Mouse (Mus musculus) midbrain, embryonic 12.5 days (tissue): ENCODE data around the gene Zfhx3. TPM values are rescaled to one million over a fixed set of nuclear protein-coding genes. Genes with fewer than 3 reads are reported as not detected.
A peak's percentile ranks its signal among the peaks of the same experiment; 100 is the strongest.

Source experiments
- ATAC-seq: fragments of 200-750 bp; cut with Nextera tagmentation; 2 replicates; pipeline ENCODE4 v1.8.0; 2017; ENCODE audit warnings: low read depth, moderate TSS enrichment, moderate library complexity; ENCODE audit not compliant: low FRiP score
- H3K27ac ChIP-seq: fragments of 300-500 bp; sonication (generic); replicated peaks from 2 replicates; pipeline ENCODE4 v1.5.1; 2016; ENCODE audit warnings: mild to moderate bottlenecking
- H3K27me3 ChIP-seq: fragments of 300-500 bp; sonication (generic); 2 replicates; pipeline ENCODE4 v1.6.1; 2016; ENCODE audit warnings: mild to moderate bottlenecking
- H3K36me3 ChIP-seq: fragments of 300-500 bp; sonication (generic); 2 replicates; pipeline ENCODE4 v1.6.1; 2016
- H3K4me1 ChIP-seq: fragments of 300-500 bp; sonication (generic); 2 replicates; pipeline ENCODE4 v1.6.1; 2016
- H3K4me2 ChIP-seq: fragments of 300-500 bp; sonication (generic); replicated peaks from 2 replicates; pipeline ENCODE4 v1.6.1; 2016; ENCODE audit warnings: mild to moderate bottlenecking, moderate library complexity
- H3K4me3 ChIP-seq: fragments of 300-500 bp; sonication (generic); 2 replicates; pipeline ENCODE4 v1.5.1; 2016; ENCODE audit warnings: mild to moderate bottlenecking
- H3K9ac ChIP-seq: fragments of 300-500 bp; sonication (generic); replicated peaks from 2 replicates; pipeline ENCODE4 v1.6.1; 2016; ENCODE audit warnings: mild to moderate bottlenecking, moderate library complexity
- H3K9me3 ChIP-seq: fragments of 300-500 bp; sonication (generic); 2 replicates; pipeline ENCODE4 v1.6.1; 2016; ENCODE audit warnings: mild to moderate bottlenecking
- WGBS: fragments of 180-500 bp; shearing (Covaris S2); methylation state at CpG from one replicate; pipeline ENCODE4 v1.1.7; 2016; 5-methylcytosine and 5-hydroxymethylcytosine counted together
- polyA plus RNA-seq: library from polyadenylated mRNA; unstranded; fragments of >200 nt; fragmentation: Nextera tagmentation; extraction: Ambion mirVana; gene quantifications from 2 replicates; pipeline ENCODE4 v1.2.1, GENCODE M21; 2016

The Zfhx3 gene
- polyA plus RNA-seq, 1 experiment from 2014 or later: 48.9 TPM

DNA sequence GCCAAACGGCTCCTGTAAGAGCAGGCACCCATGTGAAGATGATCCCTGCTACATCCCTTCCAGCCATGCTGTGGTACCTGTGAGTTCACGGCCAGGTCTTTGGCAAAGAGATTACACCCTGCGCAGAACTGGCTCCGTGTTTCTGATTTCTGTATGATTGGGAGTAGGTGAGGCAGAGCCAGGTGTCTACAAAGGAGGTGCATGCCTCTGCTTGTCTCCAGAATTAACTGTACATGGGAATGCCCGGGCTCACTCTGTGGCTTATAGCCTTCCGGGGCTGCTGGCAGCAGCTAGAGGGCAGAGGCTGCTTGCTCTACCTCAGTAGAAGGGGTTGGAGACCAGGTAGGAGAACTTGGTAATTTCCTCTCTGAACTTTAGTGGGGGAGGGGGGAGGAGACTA, 823.7 kb downstream of the Zfhx3 start:
- ATAC-seq: no peak
- Histone ChIP-seq H3K27me3 (no peaks in the 10 kb centered on the region), H3K36me3 (no peaks in the 10 kb centered on the region), H3K9ac (no peak overlapping the region), H3K27ac (no peak overlapping the region), H3K9me3 (no peaks in the 10 kb centered on the region), H3K4me1 (peaks cover 61% of the 10 kb centered on the region), H3K4me3 (no peak overlapping the region), H3K4me2 (no peak overlapping the region)
- WGBS: 84% methylated on average over 6 of the region's 6 CpGs

- ATAC-seq: no peak
- H3K27ac ChIP-seq: no peak overlapping the region
- 93% methylated on average over 7 of the region's 7 CpGs for WGBS
- no peaks in the 10 kb centered on the region for H3K9me3 ChIP-seq
- H3K4me3 ChIP-seq: no peak overlapping the region
- peaks cover 43% of the 10 kb centered on the region for H3K4me1 ChIP-seq
- H3K27me3 ChIP-seq: no peaks in the 10 kb centered on the region
- H3K4me2 ChIP-seq: no peak overlapping the region
- no peak overlapping the region for H3K9ac ChIP-seq
- no peaks in the 10 kb centered on the region for H3K36me3 ChIP-seq
These were observed 825.6 kb downstream of the Zfhx3 start for GRCm38 (mm10) chr8:108768051-108768450.

GRCm38 (mm10) chr8:108770334-108770733, 827.9 kb downstream of the Zfhx3 start:
- Histone ChIP-seq H3K4me1 (peaks cover 36% of the 10 kb centered on the region), H3K27ac (no peak overlapping the region)
- WGBS: 85% methylated on average over 4 of the region's 4 CpGs

DNA sequence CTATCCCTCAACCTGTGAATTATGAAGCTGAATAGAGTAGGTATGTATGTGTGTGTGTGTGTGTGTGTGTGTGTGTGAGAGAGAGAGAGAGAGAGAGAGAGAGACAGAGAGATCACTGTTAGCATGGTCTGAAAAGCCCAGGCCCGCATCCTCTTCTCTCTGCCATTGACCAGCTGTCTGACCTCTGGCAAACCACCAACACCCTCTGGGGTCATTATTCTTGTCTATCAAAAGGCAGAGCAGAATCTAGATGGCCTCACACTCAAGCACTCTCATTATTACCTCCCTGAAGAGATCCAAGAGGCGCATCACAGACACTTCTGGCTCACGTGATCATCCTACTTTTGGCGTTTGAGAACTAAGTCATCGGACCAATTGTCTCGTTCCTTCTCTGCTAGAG, 831.0 kb downstream of the Zfhx3 start:
- H3K4me2 ChIP-seq: no peak overlapping the region
- no peaks in the 10 kb centered on the region for H3K9me3 ChIP-seq
- H3K27ac ChIP-seq: no peak overlapping the region
- ATAC-seq: no peak
- no peak overlapping the region for H3K4me3 ChIP-seq
- peaks cover 42% of the 10 kb centered on the region; the same call in 1 of the 2 replicates for H3K4me1 ChIP-seq
- no peaks in the 10 kb centered on the region for H3K27me3 ChIP-seq
- H3K9ac ChIP-seq: no peak overlapping the region
- 83% methylated on average over 6 of the region's 6 CpGs for WGBS
- H3K36me3 ChIP-seq: no peaks in the 10 kb centered on the region

More at GRCm38 (mm10) chr8:108770334-108770733, 827.9 kb downstream of the Zfhx3 start:
- Histone ChIP-seq H3K4me3 (no peak overlapping the region), H3K9ac (no peak overlapping the region), H3K9me3 (no peaks in the 10 kb centered on the region), H3K36me3 (no peaks in the 10 kb centered on the region), H3K27me3 (no peaks in the 10 kb centered on the region), H3K4me2 (no peak overlapping the region)
- ATAC-seq: no peak

GRCm38 (mm10) chr8:108778063-108778462, 835.6 kb downstream of the Zfhx3 start:
- no peak for ATAC-seq
- 86% methylated on average over 12 of the region's 12 CpGs for WGBS
- Histone ChIP-seq H3K27ac (no peak overlapping the region), H3K36me3 (no peaks in the 10 kb centered on the region), H3K9me3 (no peaks in the 10 kb centered on the region), H3K27me3 (no peaks in the 10 kb centered on the region), H3K4me3 (no peak overlapping the region), H3K4me2 (no peak overlapping the region), H3K9ac (no peak overlapping the region), H3K4me1 (peaks cover 33% of the 10 kb centered on the region; the same call in 1 of the 2 replicates)

- no peak for ATAC-seq
- Histone ChIP-seq H3K4me3 (no peak overlapping the region), H3K9me3 (no peaks in the 10 kb centered on the region), H3K36me3 (no peaks in the 10 kb centered on the region), H3K27me3 (no peaks in the 10 kb centered on the region), H3K4me1 (peaks cover 33% of the 10 kb centered on the region; the same call in 1 of the 2 replicates), H3K4me2 (no peak overlapping the region), H3K27ac (no peak overlapping the region), H3K9ac (no peak overlapping the region)
- WGBS: 89% methylated on average over 9 of the region's 9 CpGs
These were observed 836.1 kb downstream of the Zfhx3 start for GRCm38 (mm10) chr8:108778551-108778950.

DNA sequence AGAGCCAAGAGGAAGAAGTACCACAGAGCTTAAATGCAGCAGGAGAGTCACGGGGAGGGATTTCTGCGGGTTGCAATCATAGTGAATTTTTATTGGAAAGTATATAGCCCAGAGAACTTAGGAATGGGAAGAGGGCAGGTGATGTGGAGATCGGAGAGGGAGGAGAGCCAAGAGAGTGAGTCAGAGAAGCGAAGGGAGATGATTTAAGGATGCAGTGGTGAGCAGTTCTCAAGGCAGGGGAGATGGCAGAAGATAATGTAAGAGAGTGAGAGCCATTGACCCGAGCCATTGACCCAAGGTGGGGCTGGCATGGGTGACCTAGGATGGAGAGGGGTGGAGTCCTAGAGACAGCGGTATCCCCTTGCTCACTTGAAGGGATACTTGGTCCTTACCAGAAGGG, 838.3 kb downstream of the Zfhx3 start:
- Histone ChIP-seq H3K4me1 (peaks cover 20% of the 10 kb centered on the region; the same call in 1 of the 2 replicates), H3K4me2 (no peak overlapping the region), H3K36me3 (no peaks in the 10 kb centered on the region), H3K9ac (no peak overlapping the region), H3K4me3 (no peak overlapping the region), H3K27ac (no peak overlapping the region), H3K27me3 (no peaks in the 10 kb centered on the region), H3K9me3 (no peaks in the 10 kb centered on the region)
- WGBS: 90% methylated on average over 6 of the region's 6 CpGs
- no peak for ATAC-seq

GRCm38 (mm10) chr8:108781192-108781591, 838.7 kb downstream of the Zfhx3 start:
- no peaks in the 10 kb centered on the region for H3K36me3 ChIP-seq
- H3K9ac ChIP-seq: no peak overlapping the region
- no peaks in the 10 kb centered on the region for H3K27me3 ChIP-seq
- H3K27ac ChIP-seq: no peak overlapping the region
- no peaks in the 10 kb centered on the region for H3K9me3 ChIP-seq
- H3K4me1 ChIP-seq: peaks cover 17% of the 10 kb centered on the region; the same call in 1 of the 2 replicates
- H3K4me3 ChIP-seq: no peak overlapping the region
- ATAC-seq: no peak
- H3K4me2 ChIP-seq: no peak overlapping the region
- WGBS: 78% methylated on average over 5 of the region's 5 CpGs

GRCm38 (mm10) chr8:108783155-108783554, 840.7 kb downstream of the Zfhx3 start:
- Histone ChIP-seq H3K36me3 (no peaks in the 10 kb centered on the region), H3K27ac (0 out of 2 replicates have a peak overlapping the region, but pooled peaks have one; percentile 6), H3K27me3 (no peaks in the 10 kb centered on the region; the same call in 1 of the 2 replicates), H3K4me3 (no peak overlapping the region), H3K9ac (no peak overlapping the region), H3K4me2 (no peak overlapping the region), H3K4me1 (peaks cover 12% of the 10 kb centered on the region), H3K9me3 (no peaks in the 10 kb centered on the region)
- 69% methylated on average over 10 of the region's 10 CpGs for WGBS
- ATAC-seq: no peak

GRCm38 (mm10) chr8:108788156-108788761, 845.8 kb downstream of the Zfhx3 start:
- Histone ChIP-seq H3K36me3 (peaks cover 17% of the 10 kb centered on the region), H3K4me2 (peak overlapping the region; percentile 16), H3K4me1 (peaks cover 30% of the 10 kb centered on the region), H3K27ac (0 out of 2 replicates have a peak overlapping the region, but pooled peaks have one; percentile 26), H3K27me3 (no peaks in the 10 kb centered on the region; the same call in 1 of the 2 replicates), H3K4me3 (no peak overlapping the region), H3K9ac (no peak overlapping the region), H3K9me3 (peaks cover 15% of the 10 kb centered on the region)
- no peak; the same call in 1 of the 2 replicates for ATAC-seq
- WGBS: 24% methylated on average over 6 of the region's 6 CpGs

- no peak; the same call in 1 of the 2 replicates for ATAC-seq
- no peaks in the 10 kb centered on the region; the same call in 1 of the 2 replicates for H3K27me3 ChIP-seq
These were observed 846.3 kb downstream of the Zfhx3 start for GRCm38 (mm10) chr8:108788762-108789157.

GRCm38 (mm10) chr8:108790559-108791293, 848.3 kb downstream of the Zfhx3 start:
- Histone ChIP-seq H3K27me3 (no peaks in the 10 kb centered on the region; the same call in 1 of the 2 replicates), H3K9me3 (peaks cover 30% of the 10 kb centered on the region), H3K4me1 (peaks cover 30% of the 10 kb centered on the region), H3K27ac (no peak overlapping the region), H3K4me3 (no peak overlapping the region), H3K36me3 (peaks cover 42% of the 10 kb centered on the region), H3K9ac (no peak overlapping the region), H3K4me2 (no peak overlapping the region)
- ATAC-seq: no peak
- WGBS: 76% methylated on average over 14 of the region's 14 CpGs

More at GRCm38 (mm10) chr8:108788762-108789157, 846.3 kb downstream of the Zfhx3 start:
- peaks cover 30% of the 10 kb centered on the region for H3K4me1 ChIP-seq
- H3K27ac ChIP-seq: 0 out of 2 replicates have a peak overlapping the region, but pooled peaks have one; percentile 2
- H3K36me3 ChIP-seq: peaks cover 22% of the 10 kb centered on the region
- H3K4me2 ChIP-seq: peak overlapping the region; percentile 16
- peaks cover 19% of the 10 kb centered on the region for H3K9me3 ChIP-seq
- H3K9ac ChIP-seq: no peak overlapping the region
- WGBS: 16% methylated on average over 10 of the region's 10 CpGs
- no peak overlapping the region for H3K4me3 ChIP-seq
